Mouse (Mus musculus): ENCODE results near the gene 4921524J17Rik. TPM values are rescaled to one million over a fixed set of nuclear protein-coding genes. Genes with fewer than 3 reads are reported as not detected.

The 4921524J17Rik gene
- total RNA-seq, 2 experiments from 2014 or later = 17.3 to 22.7 TPM

- no peak for DNase-seq
Measured at GRCm38 (mm10) chr8:85441564-85441963, 8.9 kb upstream of the 4921524J17Rik start.

GRCm38 (mm10) chr8:85435736-85436135 is 3.1 kb upstream of the 4921524J17Rik start:
- DNase-seq = no peak

GRCm38 (mm10) chr8:85434817-85435216 is 2.2 kb upstream of the 4921524J17Rik start:
- DNase-seq = no peak

DNA sequence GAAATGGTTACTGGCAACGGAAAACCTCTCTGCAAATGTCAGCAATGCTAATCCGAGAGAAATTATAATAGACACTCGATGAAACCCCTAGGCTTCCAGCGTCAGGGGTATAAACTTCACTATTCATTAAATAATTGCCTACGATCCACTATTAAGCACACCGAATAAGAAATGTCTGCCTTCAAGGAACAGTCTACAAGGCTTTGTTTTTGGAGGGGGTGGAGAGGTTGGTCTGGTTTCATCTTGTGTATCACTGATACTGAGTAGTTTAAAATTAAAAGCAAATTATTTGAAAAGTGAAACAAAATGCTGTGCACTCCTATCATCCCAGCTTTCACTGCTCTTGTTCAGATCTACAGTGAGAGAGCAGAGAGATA is 372 bp upstream of the 4921524J17Rik start:
- no peak for DNase-seq

DNA sequence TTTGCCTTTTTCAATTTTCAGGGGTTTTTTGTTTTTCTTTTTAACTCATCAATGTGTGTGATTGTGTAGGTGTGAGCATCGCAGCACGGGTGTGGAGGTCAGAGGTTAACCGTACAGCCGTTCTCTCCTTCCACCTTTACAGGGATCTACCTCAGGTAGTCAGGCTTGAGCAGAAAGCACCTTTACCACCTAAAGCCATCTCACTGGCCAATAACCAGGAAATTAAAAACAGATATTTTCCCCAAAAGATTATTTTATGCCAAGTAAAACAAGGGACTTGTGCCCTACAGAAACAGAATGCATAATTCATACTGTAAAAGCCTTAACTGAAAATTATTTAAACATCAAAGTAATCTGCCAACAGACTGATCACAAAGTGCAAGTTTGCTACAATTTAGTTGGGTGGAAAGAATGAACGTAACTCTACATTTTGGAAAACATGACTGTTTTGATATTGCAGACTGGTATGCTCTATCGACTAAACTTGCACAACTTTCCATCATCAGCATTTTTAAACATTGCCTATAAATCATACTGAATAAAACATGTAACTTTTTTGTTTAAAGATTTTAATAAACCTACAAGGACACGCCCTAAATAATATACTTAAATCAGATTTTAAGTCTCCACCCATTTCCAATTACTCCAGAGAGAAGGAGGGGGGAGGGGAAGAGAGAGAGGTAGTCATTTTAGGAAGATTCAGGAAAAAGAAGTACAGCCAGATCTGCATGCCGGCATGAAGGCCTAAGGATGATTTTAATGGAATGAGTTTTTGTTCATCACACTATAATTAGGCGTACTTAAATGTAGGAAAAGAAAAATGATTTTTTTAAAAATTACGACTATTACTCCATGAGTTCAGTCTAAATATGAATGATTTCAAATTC is 1.1 kb downstream of the 4921524J17Rik start:
- DNase-seq = no peak

DNA sequence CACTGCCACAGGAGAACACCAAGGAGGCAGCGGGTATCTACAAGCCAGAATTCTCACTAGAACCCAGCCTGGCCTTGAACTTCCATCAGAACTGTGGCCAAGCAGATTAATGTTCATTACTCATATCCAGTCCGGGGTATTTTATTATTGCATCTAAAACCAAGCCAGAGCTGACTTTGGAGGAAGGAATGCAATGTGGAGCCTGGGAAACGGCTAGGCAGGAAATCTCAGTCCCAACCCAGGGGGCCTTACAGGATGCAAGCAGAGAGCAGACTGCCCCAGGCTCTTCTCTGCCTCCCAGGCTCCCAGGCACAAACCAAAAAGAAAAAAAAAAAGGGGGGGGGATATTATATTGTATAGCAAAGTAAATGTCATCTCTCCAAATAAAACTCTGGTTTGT is 1.8 kb downstream of the 4921524J17Rik start:
- peak; percentile 53 for DNase-seq

- DNase-seq = no peak
Measured at GRCm38 (mm10) chr8:85429219-85429618, 3.4 kb downstream of the 4921524J17Rik start.

DNA sequence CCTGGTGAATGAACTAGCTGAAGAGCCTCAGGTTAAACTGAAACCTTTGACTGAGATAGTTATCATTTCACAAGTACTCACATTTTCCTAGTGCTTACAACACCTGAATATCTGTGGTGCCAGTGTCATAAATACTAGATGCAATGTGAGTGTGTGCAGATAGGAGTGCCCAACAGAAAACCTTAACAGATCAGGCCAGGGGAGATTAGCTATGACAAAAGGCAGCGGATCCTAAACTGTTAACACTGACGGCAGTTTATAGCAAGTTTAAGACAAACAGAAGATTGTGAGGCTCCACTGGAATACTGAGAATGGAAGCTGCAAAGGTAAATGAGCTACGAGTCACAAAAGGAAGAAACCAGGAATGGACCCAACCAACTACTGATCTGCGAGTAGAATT is 5.6 kb downstream of the 4921524J17Rik start:
- no peak for DNase-seq

- DNase-seq = no peak
Measured at GRCm38 (mm10) chr8:85421329-85421728, 11.3 kb downstream of the 4921524J17Rik start.

GRCm38 (mm10) chr8:85408526-85408925 is 24.1 kb downstream of the 4921524J17Rik start:
- no peak for DNase-seq

DNA sequence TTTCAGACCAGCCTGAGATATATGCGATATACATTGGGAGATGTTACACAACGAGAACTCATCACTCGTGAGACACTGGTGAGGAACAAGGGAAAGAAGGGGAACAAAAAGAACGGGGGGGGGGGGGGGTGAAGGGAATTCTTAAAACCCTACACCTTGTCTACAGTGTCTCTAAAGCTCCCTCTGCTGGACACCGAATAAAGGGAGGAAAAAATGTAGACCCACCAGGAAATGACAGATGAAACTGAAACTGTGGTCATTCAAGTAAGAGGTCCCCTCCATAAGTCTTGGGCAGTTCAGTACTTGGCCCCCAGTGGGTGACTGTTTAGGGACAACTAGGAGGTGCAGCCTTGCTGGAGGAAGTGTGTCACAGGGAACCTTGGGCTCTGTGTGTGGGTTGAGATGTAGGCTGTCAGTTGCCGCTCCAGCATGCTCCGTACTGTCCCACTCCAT is 24.6 kb downstream of the 4921524J17Rik start:
- DNase-seq = peak; percentile 53

DNA sequence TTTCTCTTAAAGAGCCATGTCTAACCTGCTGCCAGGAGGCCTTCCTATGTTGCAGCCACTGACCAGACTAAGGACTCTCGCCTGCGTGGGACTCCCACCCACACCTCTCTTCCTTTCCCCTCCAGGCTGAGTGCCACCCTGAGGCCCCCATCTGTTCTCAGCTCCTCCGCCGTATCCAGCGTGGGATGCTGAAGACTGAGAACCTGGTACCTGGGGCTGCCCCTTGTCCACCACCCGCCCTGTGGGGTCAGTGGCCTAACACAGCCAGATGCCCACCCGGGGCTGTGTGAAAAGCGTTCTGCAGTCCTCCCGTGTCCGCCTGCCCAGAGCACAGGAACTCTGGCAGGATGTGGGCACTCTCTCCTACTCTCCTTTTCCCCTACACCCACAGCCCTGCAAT is 26.7 kb downstream of the 4921524J17Rik start:
- DNase-seq = no peak

DNA sequence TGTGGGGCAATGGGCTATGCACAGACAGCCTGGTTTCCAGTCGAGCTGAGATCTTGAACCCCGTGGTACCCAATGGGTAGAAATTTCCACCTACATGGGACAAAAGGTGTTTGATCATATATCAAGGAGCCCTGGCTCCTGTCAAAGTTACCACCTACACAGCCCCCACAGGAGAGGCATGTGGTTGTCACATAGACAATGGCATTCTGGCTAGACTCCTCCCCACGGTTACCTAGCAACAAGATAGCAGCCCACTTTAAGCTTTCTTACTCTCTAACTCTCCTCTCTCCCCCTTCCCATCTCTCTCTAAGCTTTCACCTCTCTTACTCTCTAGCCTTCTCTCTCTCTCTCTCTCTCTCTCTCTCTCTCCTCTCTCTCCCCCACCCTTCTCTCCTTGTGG is 27.2 kb downstream of the 4921524J17Rik start:
- DNase-seq = no peak

DNA sequence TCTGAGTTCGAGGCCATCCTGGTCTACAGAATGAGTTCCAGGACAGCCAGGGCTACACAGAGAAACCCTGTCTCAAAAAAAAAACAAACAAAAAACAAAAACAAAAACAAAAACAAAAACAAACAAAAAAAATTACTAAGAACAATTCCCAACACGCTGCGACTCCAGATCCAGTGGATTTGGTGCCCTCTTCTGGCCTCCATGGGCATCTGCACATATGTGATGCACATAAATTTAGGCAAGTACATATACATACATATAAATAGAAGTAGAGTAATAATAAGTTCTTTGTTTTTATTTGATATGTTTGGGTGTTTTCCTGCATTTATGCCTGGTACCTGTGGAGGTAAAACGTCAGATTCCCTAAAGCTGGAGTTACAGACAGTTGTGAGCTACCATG is 34.1 kb downstream of the 4921524J17Rik start:
- no peak for DNase-seq

- DNase-seq = peak; percentile 78
Measured at GRCm38 (mm10) chr8:85397508-85397907, 35.1 kb downstream of the 4921524J17Rik start.

DNA sequence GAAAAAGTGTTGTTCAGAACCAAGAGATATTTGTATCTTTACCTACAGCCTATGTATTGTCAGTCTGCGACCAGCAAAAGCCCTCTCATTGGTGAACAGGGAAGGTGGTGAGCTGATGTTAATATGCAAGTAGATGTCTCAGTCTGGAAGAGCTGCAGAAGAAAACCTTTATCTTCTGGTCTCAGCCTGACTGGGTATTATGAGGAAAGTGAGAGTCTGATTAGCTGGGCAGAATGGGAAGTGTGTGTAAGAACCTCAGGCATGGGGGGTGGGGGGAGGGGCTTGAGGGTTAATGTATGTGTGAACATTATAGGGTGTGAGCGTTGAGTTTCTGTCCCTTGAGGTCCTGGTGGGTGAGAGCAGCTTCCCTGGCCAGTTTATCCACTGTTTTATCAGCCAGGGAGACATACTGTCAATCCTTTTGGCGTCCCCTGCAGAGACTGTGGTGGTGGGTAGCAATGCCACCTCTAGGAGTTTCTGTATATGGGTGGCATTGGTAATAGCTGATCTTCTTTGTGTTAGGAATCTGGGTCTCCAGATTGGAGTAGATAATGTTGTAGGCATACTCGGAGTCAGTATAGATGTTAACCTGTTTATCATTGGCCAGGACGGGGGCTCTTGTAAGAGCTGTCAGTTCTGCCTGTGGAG is 36.1 kb downstream of the 4921524J17Rik start:
- DNase-seq = no peak

DNA sequence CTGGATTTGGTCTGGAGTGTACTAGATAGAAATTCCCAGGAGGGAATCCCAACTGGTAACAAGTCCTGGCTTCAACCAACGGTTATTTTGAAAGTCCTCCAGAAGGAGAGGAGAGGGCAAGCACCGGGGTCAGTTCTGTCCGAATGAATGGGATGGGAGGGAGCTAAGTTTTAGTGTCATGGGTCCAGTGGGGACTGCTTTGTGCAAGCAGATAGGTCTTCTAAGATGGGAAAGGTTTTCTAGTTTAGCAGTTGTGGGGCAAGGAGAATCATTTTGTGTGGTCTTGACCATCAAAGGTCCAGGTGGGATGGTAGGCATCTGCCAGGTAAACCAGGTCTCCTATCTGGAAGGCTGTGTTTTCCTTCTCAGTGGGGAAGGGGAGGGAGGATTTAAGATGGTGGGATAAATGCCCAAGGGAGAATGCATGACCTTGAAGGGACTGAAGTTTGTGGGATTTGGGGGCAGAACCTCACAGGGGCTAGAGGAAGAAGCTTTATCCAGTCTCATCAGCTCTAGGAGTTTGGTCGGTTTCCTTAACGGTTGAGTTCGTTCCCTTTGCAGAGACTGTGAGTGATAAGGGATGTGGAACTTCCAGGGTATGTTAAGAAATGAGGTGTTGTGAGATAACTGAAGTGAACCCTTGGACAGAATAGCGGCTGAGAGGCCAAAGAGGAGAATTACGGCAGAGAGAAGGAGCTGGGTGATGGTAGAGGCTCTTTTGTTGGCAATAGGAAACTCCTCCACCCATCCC is 36.8 kb downstream of the 4921524J17Rik start:
- DNase-seq = no peak

- no peak for DNase-seq
Measured at GRCm38 (mm10) chr8:85395017-85395416, 37.6 kb downstream of the 4921524J17Rik start.

- DNase-seq = no peak
Measured at GRCm38 (mm10) chr8:85393199-85393598, 39.4 kb downstream of the 4921524J17Rik start.

DNA sequence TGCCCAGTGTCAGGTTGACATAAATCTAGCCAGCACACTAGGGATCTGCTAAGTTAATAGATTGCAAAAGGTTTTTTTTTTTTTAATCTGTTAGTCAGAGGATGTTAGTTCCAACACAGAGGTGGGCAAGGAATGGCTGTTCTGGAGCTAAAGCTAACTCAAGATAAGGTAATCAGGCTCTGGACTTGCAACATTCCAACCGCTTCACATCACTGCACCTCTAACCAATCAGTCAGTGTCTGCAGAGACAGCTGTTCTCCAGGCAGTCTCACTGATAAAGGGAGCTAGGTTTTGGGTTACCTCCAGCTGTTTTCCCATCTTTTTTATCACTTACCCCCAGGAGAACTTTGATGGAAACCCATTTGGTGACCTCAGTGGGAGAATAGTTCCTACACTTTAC is 41.2 kb downstream of the 4921524J17Rik start:
- no peak for DNase-seq

DNA sequence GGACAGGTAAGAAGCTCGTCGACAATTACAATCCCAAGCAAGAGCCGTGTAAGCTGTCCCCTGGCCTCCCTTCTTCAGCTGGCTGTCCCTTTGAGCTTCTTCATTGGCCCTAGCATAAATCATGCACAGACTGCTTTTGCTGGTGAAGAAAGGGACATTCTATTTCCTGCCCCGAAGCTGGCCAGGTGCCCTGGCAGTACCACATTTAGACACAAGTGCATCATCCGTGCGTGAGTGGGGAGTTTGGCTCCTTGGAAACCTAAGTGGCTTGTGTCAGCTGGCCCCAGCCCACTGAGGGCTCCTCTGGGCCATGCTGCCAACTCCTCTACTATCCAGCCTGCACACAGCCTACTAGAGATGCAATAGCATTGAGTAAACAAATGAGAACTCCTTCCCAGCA is 46.4 kb downstream of the 4921524J17Rik start, which contains the start of gene Mylk3:
Gene Mylk3, minus strand, starts transcription at position 141 of the 400 bp plus-strand sequence.
- peak; percentile 83 for DNase-seq

GRCm38 (mm10) chr8:85381926-85382325 is 50.7 kb downstream of the 4921524J17Rik start:
- peak; percentile 37 for DNase-seq

DNA sequence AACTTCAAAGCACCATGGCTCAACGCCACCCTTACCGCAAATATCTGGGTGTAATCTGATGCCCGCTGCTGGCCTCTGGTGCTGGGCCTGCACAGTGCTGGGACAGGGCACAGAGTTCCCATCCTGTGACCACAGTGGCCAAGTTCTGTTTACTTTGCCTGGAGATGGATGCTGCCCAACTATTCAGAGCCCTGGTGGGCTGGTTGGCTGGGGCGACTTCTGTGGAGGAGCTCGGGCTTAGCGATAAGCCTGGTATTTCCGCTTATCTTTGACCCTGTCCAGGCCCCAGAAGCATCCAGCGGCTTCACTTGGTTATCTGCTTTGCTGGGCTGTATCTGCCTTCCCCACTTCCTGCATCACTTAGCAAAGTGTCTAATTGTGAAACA is 51.8 kb downstream of the 4921524J17Rik start:
- DNase-seq = peak; percentile 81
